Mouse (Mus musculus): ENCODE results near the gene Ssbp3. TPM values are rescaled to one million over a fixed set of nuclear protein-coding genes. Genes with fewer than 3 reads are reported as not detected.

Ssbp3 gene
- total RNA-seq, 1 experiment from 2014 or later = 47.4 TPM

DNA sequence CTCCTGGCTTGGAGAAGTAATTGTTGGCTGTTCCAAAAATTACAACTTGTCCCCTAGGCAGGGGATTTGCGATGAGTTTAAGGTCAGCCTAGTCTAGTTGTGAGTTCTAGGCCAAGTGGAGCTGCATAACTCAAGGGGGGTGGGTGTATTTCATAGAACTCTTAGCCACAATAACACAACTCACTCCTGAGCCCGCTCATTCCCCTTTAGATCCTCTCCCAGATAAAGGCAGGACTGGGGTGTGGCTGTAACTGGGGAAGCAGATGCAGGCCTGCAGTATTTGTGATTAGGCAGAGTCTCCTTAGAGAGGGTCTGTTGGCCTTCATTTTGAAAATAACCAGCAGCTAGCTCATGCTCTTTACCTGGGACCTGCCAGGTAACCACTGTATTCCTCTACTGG is 97.7 kb downstream of the Ssbp3 start:
- ATAC-seq (replicated peaks in 1 of 2; ENCODE audit: insufficient read depth in 1 of 2, low FRiP score in 2 of 2, low TSS enrichment in 1 of 2, low read depth in 1 of 2, poor library complexity in 2 of 2, severe bottlenecking in 2 of 2) = no peak

DNA sequence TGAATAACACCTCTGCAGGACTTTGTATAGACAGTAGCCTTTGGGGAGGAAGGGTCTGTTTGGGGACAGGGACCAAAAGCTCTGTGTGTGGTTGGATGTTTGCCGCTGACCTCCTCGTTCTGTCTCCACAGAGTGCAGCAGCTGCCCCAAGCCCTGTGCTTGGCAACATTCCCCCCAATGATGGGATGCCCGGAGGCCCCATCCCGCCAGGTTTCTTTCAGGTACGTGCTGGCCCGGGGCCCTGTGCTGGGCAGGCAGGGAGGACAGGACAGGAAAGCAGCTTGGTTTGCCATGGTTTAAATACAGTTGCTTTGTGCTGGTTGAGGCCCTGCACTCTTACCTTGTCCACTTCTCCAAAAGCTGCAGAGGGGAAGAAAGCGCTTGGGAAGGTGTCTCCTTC is 99.0 kb downstream of the Ssbp3 start:
- ATAC-seq (replicated peaks in 1 of 2; ENCODE audit: insufficient read depth in 1 of 2, low FRiP score in 2 of 2, low TSS enrichment in 1 of 2, low read depth in 1 of 2, poor library complexity in 2 of 2, severe bottlenecking in 2 of 2) = no peak

DNA sequence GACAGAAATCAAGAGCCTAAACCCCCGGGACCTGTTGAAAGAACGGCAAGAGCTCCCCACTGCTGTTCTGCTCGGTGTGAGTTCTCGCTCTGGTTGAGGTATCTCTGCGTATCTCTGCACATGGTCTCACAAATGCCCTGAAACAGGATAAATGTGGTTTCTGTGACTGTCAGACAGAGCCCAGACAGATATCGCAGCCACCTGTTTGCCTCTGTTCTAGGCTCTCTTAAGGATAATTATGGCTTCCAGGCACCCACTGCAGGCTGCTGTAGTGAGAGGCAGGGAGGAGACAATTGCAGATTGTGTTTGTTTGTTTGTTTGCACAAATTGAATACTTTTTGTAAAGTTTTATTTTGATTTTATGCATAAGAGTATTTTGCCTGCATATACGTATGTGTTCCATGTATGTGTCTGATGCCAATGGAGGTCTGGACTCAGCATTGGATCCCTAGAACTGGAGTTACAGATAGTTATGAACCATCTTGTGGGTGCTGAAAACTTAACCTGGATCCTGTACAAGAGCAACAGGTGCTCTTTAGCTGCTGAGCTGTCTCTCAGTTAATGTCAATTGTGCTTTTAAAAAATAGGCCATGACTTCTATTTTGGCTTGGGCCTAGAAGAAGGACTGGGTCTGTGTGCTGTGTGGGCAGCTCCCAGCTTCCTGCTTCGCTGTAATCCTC is 101.0 kb downstream of the Ssbp3 start:
- ATAC-seq (replicated peaks in 1 of 2; ENCODE audit: insufficient read depth in 1 of 2, low FRiP score in 2 of 2, low TSS enrichment in 1 of 2, low read depth in 1 of 2, poor library complexity in 2 of 2, severe bottlenecking in 2 of 2) = no peak

DNA sequence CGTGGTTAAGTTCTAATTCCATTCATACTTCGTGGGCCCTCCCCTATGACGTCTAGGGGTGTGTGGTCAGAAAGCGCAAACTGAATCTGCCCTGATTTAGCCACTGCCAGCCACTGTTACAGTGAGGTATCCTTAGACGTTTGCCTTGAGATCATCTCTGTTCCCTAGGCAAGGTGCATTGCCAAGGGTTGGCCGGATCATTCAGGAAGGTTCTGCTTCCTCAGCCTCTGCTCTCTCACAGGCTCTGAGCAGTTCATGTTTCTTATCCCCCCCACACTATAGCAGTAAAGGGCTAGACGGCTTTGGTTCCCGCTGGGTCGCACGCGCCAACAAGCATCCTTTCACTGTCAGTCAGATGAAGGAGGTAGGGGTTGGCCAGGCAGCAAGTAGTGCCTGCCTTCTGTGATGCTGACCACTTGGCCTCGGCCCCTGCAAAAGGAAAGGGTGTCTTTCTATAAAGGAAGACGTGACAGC is 101.5 kb downstream of the Ssbp3 start:
- ATAC-seq (replicated peaks in 1 of 2; ENCODE audit: insufficient read depth in 1 of 2, low FRiP score in 2 of 2, low TSS enrichment in 1 of 2, low read depth in 1 of 2, poor library complexity in 2 of 2, severe bottlenecking in 2 of 2) = peak; percentile 68 to 70

DNA sequence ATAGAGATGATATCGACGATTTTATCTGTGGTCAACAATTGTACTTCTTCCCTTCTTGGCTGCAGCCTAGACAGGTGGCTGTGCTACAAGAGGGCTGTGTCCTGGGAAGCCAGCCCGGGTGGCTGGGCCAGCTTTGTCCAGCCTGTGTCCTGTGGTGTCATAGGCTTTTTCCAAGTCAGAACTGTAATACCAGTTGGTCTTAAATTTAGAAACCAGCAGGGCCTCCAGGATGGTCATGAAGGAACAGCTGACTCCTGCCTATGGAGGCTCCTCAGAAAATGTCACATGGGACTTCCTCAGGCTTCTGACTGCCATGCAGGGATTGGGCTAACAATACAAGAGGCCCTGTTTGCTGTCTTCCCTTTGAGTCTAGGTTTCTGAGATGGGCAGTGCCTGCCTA is 102.1 kb downstream of the Ssbp3 start:
- ATAC-seq (replicated peaks in 1 of 2; ENCODE audit: insufficient read depth in 1 of 2, low FRiP score in 2 of 2, low TSS enrichment in 1 of 2, low read depth in 1 of 2, poor library complexity in 2 of 2, severe bottlenecking in 2 of 2) = no peak

- ATAC-seq (replicated peaks in 1 of 2; ENCODE audit: insufficient read depth in 1 of 2, low FRiP score in 2 of 2, low TSS enrichment in 1 of 2, low read depth in 1 of 2, poor library complexity in 2 of 2, severe bottlenecking in 2 of 2) = no peak
Measured at GRCm38 (mm10) chr4:107013119-107013816, 102.8 kb downstream of the Ssbp3 start.

GRCm38 (mm10) chr4:107013817-107014260 is 103.3 kb downstream of the Ssbp3 start:
- ATAC-seq (replicated peaks in 1 of 2; ENCODE audit: insufficient read depth in 1 of 2, low FRiP score in 2 of 2, low TSS enrichment in 1 of 2, low read depth in 1 of 2, poor library complexity in 2 of 2, severe bottlenecking in 2 of 2) = no peak

GRCm38 (mm10) chr4:107015971-107016511 is 105.5 kb downstream of the Ssbp3 start:
- ATAC-seq (replicated peaks in 1 of 2; ENCODE audit: insufficient read depth in 1 of 2, low FRiP score in 2 of 2, low TSS enrichment in 1 of 2, low read depth in 1 of 2, poor library complexity in 2 of 2, severe bottlenecking in 2 of 2) = peak in 1 of 2 experiments; percentile 40; a peak in 2 of 4 replicates

DNA sequence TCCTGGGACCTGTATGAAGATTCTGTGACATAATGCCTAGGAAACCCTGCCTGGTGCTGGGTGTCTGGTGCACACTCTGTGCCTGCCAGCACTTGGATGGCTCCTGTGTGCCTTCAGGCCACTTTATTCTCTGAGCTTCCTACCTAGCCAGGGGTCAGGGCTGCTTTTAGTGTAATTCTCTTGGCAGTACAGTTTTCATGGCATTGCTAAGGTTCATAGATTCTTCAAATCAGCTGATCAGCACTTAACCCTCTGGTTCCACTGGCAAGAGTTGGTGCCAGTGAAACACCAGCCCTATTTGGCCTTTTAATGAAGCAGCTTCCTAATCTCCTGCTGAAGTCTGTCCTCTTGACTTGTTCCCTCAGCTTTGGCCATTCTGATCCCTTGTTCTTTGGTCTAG is 106.8 kb downstream of the Ssbp3 start:
- ATAC-seq (replicated peaks in 1 of 2; ENCODE audit: insufficient read depth in 1 of 2, low FRiP score in 2 of 2, low TSS enrichment in 1 of 2, low read depth in 1 of 2, poor library complexity in 2 of 2, severe bottlenecking in 2 of 2) = no peak

GRCm38 (mm10) chr4:107018521-107018920 is 108.0 kb downstream of the Ssbp3 start:
- ATAC-seq (replicated peaks in 1 of 2; ENCODE audit: insufficient read depth in 1 of 2, low FRiP score in 2 of 2, low TSS enrichment in 1 of 2, low read depth in 1 of 2, poor library complexity in 2 of 2, severe bottlenecking in 2 of 2) = no peak

DNA sequence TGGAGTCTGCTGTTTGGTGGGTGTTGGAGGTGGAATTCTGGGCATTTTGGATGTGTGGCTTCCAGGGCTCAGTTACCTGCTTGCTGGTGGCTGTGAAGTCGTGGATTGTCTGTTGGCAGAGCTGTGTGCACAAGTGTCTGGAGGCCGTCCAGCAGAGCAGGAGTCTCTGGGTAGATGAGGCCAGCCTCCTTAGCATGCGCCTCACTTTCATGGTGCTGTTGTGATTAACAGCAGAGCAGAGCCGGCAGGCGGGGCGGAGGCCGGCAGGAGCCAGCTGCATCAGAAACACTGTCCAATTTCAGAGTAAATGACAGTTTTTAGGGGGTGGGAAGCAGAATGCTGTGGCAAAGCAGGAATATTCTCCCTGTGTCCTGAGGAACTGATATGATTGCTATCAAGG is 108.5 kb downstream of the Ssbp3 start:
- ATAC-seq (replicated peaks in 1 of 2; ENCODE audit: insufficient read depth in 1 of 2, low FRiP score in 2 of 2, low TSS enrichment in 1 of 2, low read depth in 1 of 2, poor library complexity in 2 of 2, severe bottlenecking in 2 of 2) = no peak

- no peak for ATAC-seq (replicated peaks in 1 of 2; ENCODE audit: insufficient read depth in 1 of 2, low FRiP score in 2 of 2, low TSS enrichment in 1 of 2, low read depth in 1 of 2, poor library complexity in 2 of 2, severe bottlenecking in 2 of 2)
Measured at GRCm38 (mm10) chr4:107020287-107021000, 109.9 kb downstream of the Ssbp3 start.

DNA sequence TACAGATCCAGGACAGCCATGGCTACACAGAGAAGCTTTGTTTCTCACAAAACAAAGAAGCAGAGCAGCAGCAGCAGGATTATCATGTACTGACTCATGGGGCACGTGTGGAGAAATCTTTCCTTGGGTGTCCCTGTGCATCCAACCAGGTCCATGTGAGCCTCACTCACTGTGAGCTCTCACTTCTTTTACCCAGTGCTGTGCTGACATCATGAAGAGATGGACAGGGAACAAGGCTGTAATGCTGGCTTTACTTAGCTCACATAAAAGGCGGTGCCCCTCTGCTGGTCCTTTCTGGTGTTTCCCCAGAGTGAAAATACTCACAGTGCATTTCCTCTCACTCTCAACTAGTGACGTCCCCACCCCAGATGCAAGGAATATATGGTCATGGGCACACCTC is 111.0 kb downstream of the Ssbp3 start:
- ATAC-seq (replicated peaks in 1 of 2; ENCODE audit: insufficient read depth in 1 of 2, low FRiP score in 2 of 2, low TSS enrichment in 1 of 2, low read depth in 1 of 2, poor library complexity in 2 of 2, severe bottlenecking in 2 of 2) = no peak

GRCm38 (mm10) chr4:107024899-107025298 is 114.4 kb downstream of the Ssbp3 start:
- no peak for ATAC-seq (replicated peaks in 1 of 2; ENCODE audit: insufficient read depth in 1 of 2, low FRiP score in 2 of 2, low TSS enrichment in 1 of 2, low read depth in 1 of 2, poor library complexity in 2 of 2, severe bottlenecking in 2 of 2)

- no peak for ATAC-seq (replicated peaks in 1 of 2; ENCODE audit: insufficient read depth in 1 of 2, low FRiP score in 2 of 2, low TSS enrichment in 1 of 2, low read depth in 1 of 2, poor library complexity in 2 of 2, severe bottlenecking in 2 of 2)
Measured at GRCm38 (mm10) chr4:107025369-107025768, 114.9 kb downstream of the Ssbp3 start.

DNA sequence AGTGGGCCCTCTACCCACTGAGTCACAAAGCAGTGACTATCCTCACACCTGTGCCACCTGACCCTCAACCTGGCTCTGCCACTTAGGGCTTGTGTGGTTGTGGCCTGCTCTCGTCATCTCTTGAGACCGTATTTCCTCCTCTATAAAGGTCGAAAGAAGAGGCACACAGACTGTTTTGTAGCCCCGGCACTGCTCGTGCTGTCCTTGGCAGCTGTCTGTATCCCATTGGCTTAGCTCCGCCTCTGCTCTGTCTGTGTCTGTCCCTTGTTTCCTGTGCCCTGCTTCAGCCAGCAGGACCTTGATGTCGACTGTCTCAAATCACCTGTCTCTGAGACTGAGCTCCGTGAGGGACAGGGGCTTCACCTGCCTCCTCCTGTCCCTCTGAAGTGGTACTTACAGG is 116.0 kb downstream of the Ssbp3 start:
- ATAC-seq (replicated peaks in 1 of 2; ENCODE audit: insufficient read depth in 1 of 2, low FRiP score in 2 of 2, low TSS enrichment in 1 of 2, low read depth in 1 of 2, poor library complexity in 2 of 2, severe bottlenecking in 2 of 2) = no peak

DNA sequence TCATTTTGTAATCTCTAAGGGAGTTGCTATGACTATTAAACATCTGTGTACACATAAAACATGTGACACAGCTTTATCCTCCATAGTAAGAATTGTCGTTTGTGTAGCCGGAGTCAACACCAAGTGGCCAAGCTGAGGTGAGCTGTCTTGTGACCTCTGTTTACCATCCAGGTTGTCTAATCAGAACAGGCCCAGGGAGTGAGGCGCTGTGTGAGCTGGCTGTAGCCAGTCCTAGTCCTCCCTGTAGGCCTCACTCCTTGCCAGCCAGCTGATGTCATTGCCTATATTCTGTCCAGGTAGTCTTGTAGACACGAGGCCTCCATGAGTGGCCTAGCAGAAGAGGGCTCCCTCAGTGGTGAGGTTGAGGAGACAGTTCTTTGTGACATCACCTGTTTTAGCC is 125.2 kb downstream of the Ssbp3 start:
- ATAC-seq (replicated peaks in 1 of 2; ENCODE audit: insufficient read depth in 1 of 2, low FRiP score in 2 of 2, low TSS enrichment in 1 of 2, low read depth in 1 of 2, poor library complexity in 2 of 2, severe bottlenecking in 2 of 2) = no peak

GRCm38 (mm10) chr4:107036985-107037384 is 126.5 kb downstream of the Ssbp3 start:
- ATAC-seq (replicated peaks in 1 of 2; ENCODE audit: insufficient read depth in 1 of 2, low FRiP score in 2 of 2, low TSS enrichment in 1 of 2, low read depth in 1 of 2, poor library complexity in 2 of 2, severe bottlenecking in 2 of 2) = no peak

Measured in hematopoietic stem cell, adult 5-6 weeks (primary cell).